ENCODE assay signal across 9 mouse cellular contexts in genomic region chr12:76071935-76072849, GRCm38 (mm10).
DNase-seq lines count a peak whose midpoint lies in the region; ATAC-seq and TF ChIP-seq lines count a peak whose summit lies in the region.
"Had no signal": no experiment of that assay in that cellular context is flagged by ENCODE, and none has a peak within 500 bp of the region (broad histone marks: within the 10 kb centered on the region; RNA-seq: fewer than 3 reads in every experiment).

No protein-coding gene starts in this region.

- WGBS in intestine, embryonic 14.5 days = 34% methylated on average over 19 of the region's 19 CpGs
- WGBS in intestine, postnatal 0 days = 56% methylated on average over 19 of the region's 19 CpGs
- WGBS in forebrain, embryonic 16.5 days = 17% methylated on average over 19 of the region's 19 CpGs
- 37% methylated on average over 19 of the region's 19 CpGs for WGBS in intestine, embryonic 15.5 days
- WGBS in neural tube, embryonic 11.5 days = 6% methylated on average over 19 of the region's 19 CpGs

- peaks cover 24% of the 10 kb centered on the region for H3K36me3 ChIP-seq in intestine, embryonic 14.5 days (ENCODE audit: control insufficient read depth, insufficient read depth, low read length)
- H3K36me3 ChIP-seq in intestine, postnatal 0 days (ENCODE audit: control insufficient read depth, insufficient read depth) = peaks cover 23% of the 10 kb centered on the region
- peaks cover 7% of the 10 kb centered on the region; the same call in 1 of the 2 replicates for H3K36me3 ChIP-seq in forebrain, embryonic 16.5 days (ENCODE audit: control insufficient read depth, insufficient read depth)
- no peaks in the 10 kb centered on the region for H3K36me3 ChIP-seq in intestine, embryonic 15.5 days
- peaks cover 4% of the 10 kb centered on the region; the same call in 1 of the 2 replicates for H3K36me3 ChIP-seq in neural tube, embryonic 11.5 days (ENCODE audit: control insufficient read depth, insufficient read depth, low read length)
- H3K36me3 ChIP-seq: liver, embryonic 15.5 days had no signal

- no peak overlapping the region for H3K4me3 ChIP-seq in intestine, embryonic 14.5 days (ENCODE audit: low read depth, low read length)
- no peak overlapping the region for H3K4me3 ChIP-seq in intestine, postnatal 0 days (ENCODE audit: low read depth, low read length)
- no peak overlapping the region for H3K4me3 ChIP-seq in forebrain, embryonic 16.5 days (replicated peaks; ENCODE audit: low read length)
- no peak overlapping the region for H3K4me3 ChIP-seq in intestine, embryonic 15.5 days (replicated peaks)
- peak overlapping the region; percentile 28 for H3K4me3 ChIP-seq in neural tube, embryonic 11.5 days (ENCODE audit: low read depth, low read length)
- H3K4me3 ChIP-seq: liver, embryonic 15.5 days had no signal

- H3K4me1 ChIP-seq in intestine, embryonic 14.5 days (replicated peaks; ENCODE audit: control insufficient read depth, insufficient read depth, low read length) = no peaks in the 10 kb centered on the region
- H3K4me1 ChIP-seq in intestine, postnatal 0 days (replicated peaks; ENCODE audit: control insufficient read depth, insufficient read depth, low read length) = no peaks in the 10 kb centered on the region
- H3K4me1 ChIP-seq in forebrain, embryonic 16.5 days (replicated peaks; ENCODE audit: control insufficient read depth, insufficient read depth, low read length) = peaks cover 6% of the 10 kb centered on the region; the same call in 1 of the 2 replicates
- H3K4me1 ChIP-seq in intestine, embryonic 15.5 days (replicated peaks) = 0 out of 2 replicates have a peak, but pooled peaks cover 4% of the 10 kb centered on the region
- peaks cover 6% of the 10 kb centered on the region; the same call in 1 of the 2 replicates for H3K4me1 ChIP-seq in neural tube, embryonic 11.5 days (ENCODE audit: control insufficient read depth, insufficient read depth, low read length)
- H3K4me1 ChIP-seq: liver, embryonic 15.5 days had no signal

- no peak for ATAC-seq in intestine, embryonic 14.5 days (replicated peaks; ENCODE audit: low FRiP score, low TSS enrichment, low read depth)
- ATAC-seq in intestine, postnatal 0 days = no peak
- no peak for ATAC-seq in forebrain, embryonic 16.5 days
- peak; percentile 77 for ATAC-seq in intestine, embryonic 15.5 days
- ATAC-seq in neural tube, embryonic 11.5 days (ENCODE audit: insufficient read depth, low FRiP score, low TSS enrichment) = no peak

- no peak overlapping the region for H3K9ac ChIP-seq in intestine, embryonic 14.5 days (ENCODE audit: low read length)
- no peak overlapping the region for H3K9ac ChIP-seq in intestine, postnatal 0 days (ENCODE audit: low read depth, low read length)
- H3K9ac ChIP-seq in forebrain, embryonic 16.5 days (replicated peaks; ENCODE audit: low read depth, low read length) = no peak overlapping the region
- 0 out of 2 replicates have a peak overlapping the region, but pooled peaks have one; percentile 13 for H3K9ac ChIP-seq in intestine, embryonic 15.5 days
- H3K9ac ChIP-seq in neural tube, embryonic 11.5 days (ENCODE audit: low read length) = peak overlapping the region; percentile 50
- H3K9ac ChIP-seq: liver, embryonic 15.5 days had no signal

- no peak overlapping the region for H3K27ac ChIP-seq in intestine, embryonic 14.5 days (ENCODE audit: low read depth)
- H3K27ac ChIP-seq in intestine, postnatal 0 days (ENCODE audit: low read depth, low read length) = no peak overlapping the region
- H3K27ac ChIP-seq in forebrain, embryonic 16.5 days (ENCODE audit: low read length) = 0 out of 2 replicates have a peak overlapping the region, but pooled peaks have one; percentile 14
- no peak overlapping the region for H3K27ac ChIP-seq in intestine, embryonic 15.5 days
- 0 out of 2 replicates have a peak overlapping the region, but pooled peaks have one; percentile 9 for H3K27ac ChIP-seq in neural tube, embryonic 11.5 days (ENCODE audit: low read depth, low read length)
- H3K27ac ChIP-seq: liver, embryonic 15.5 days had no signal

- TF ChIP-seq CTCF in intestine, postnatal 0 days (IDR thresholded peaks at IDR 0.05; ENCODE audit: low read depth) = no peak

- no peaks in the 10 kb centered on the region for H3K27me3 ChIP-seq in intestine, embryonic 14.5 days (replicated peaks; ENCODE audit: control insufficient read depth, insufficient read depth, low read length)
- H3K27me3 ChIP-seq in intestine, postnatal 0 days (replicated peaks; ENCODE audit: control insufficient read depth, insufficient read depth, low read length) = no peaks in the 10 kb centered on the region
- H3K27me3 ChIP-seq in forebrain, embryonic 16.5 days (replicated peaks; ENCODE audit: control insufficient read depth, insufficient read depth, low read length) = no peaks in the 10 kb centered on the region
- no peaks in the 10 kb centered on the region for H3K27me3 ChIP-seq in intestine, embryonic 15.5 days (replicated peaks)
- no peaks in the 10 kb centered on the region for H3K27me3 ChIP-seq in neural tube, embryonic 11.5 days (ENCODE audit: control insufficient read depth, insufficient read depth, low read length)
- H3K27me3 ChIP-seq: liver, embryonic 15.5 days had no signal

- peak overlapping the region; percentile 8 for H3K4me2 ChIP-seq in intestine, embryonic 14.5 days (ENCODE audit: low read length)
- H3K4me2 ChIP-seq in intestine, postnatal 0 days (replicated peaks; ENCODE audit: low read depth) = no peak overlapping the region
- no peak overlapping the region for H3K4me2 ChIP-seq in forebrain, embryonic 16.5 days (ENCODE audit: low read length)
- H3K4me2 ChIP-seq in intestine, embryonic 15.5 days (replicated peaks) = peak overlapping the region; percentile 18; the same call in 1 of the 2 replicates
- H3K4me2 ChIP-seq in neural tube, embryonic 11.5 days (ENCODE audit: low read depth) = peak overlapping the region; percentile 30
- H3K4me2 ChIP-seq: liver, embryonic 15.5 days had no signal

- no peaks in the 10 kb centered on the region for H3K9me3 ChIP-seq in intestine, embryonic 14.5 days (ENCODE audit: control insufficient read depth, low read length)
- H3K9me3 ChIP-seq in intestine, postnatal 0 days (ENCODE audit: control insufficient read depth) = no peaks in the 10 kb centered on the region
- H3K9me3 ChIP-seq in forebrain, embryonic 16.5 days (ENCODE audit: control insufficient read depth, low read length) = no peaks in the 10 kb centered on the region
- H3K9me3 ChIP-seq in intestine, embryonic 15.5 days = no peaks in the 10 kb centered on the region
- H3K9me3 ChIP-seq in neural tube, embryonic 11.5 days (ENCODE audit: control insufficient read depth, low read length) = no peaks in the 10 kb centered on the region
- H3K9me3 ChIP-seq: liver, embryonic 15.5 days had no signal

- peak; percentile 62 for DNase-seq in intestine, embryonic 14.5 days (ENCODE audit: low spot score)
- DNase-seq in neural tube, embryonic 11.5 days (ENCODE audit: low spot score) = peak; percentile 61
- DNase-seq in thymus, postnatal 36 days = no peak
- no peak for DNase-seq in ovary, postnatal 10 days (ENCODE audit: low spot score)
- DNase-seq in adrenal gland, adult 8-10 months = no peak

Comparison
In these comparisons a context has a peak if more than half of its experiments do, and no peak if none do; other contexts are left out.
1. H3K4me2 ChIP-seq: peak in intestine, embryonic 14.5 days (single experiment), intestine, embryonic 15.5 days (single experiment) and neural tube, embryonic 11.5 days (single experiment); none in intestine, postnatal 0 days (single experiment) and forebrain, embryonic 16.5 days (single experiment).
2. H3K9ac ChIP-seq: peak in intestine, embryonic 15.5 days (single experiment) and neural tube, embryonic 11.5 days (single experiment); none in intestine, embryonic 14.5 days (single experiment), intestine, postnatal 0 days (single experiment) and forebrain, embryonic 16.5 days (single experiment).
3. DNase-seq: peak in intestine, embryonic 14.5 days (single experiment) and neural tube, embryonic 11.5 days (single experiment); none in thymus, postnatal 36 days (0 of 2), ovary, postnatal 10 days (single experiment) and adrenal gland, adult 8-10 months (single experiment).
4. H3K27ac ChIP-seq: peak in forebrain, embryonic 16.5 days (single experiment) and neural tube, embryonic 11.5 days (single experiment); none in intestine, embryonic 14.5 days (single experiment), intestine, postnatal 0 days (single experiment) and intestine, embryonic 15.5 days (single experiment).